Mouse (Mus musculus) small intestine, adult 2 months (tissue): ENCODE measurements around the gene Il12a.

Experiments
- CTCF ChIP-seq: fragments of 200-500 bp; IDR thresholded peaks from 2 replicates; pipeline ENCODE4 v1.5.1; 2012; ENCODE audit warnings: low read depth, mild to moderate bottlenecking, control low read depth, inconsistent platforms, low read length, moderate library complexity, mixed read lengths; ENCODE audit not compliant: insufficient replicate concordance, insufficient read length; ENCODE audit errors: extremely low read depth
- POLR2A ChIP-seq: fragments of 200-500 bp; IDR thresholded peaks from 2 replicates; pipeline ENCODE4 v1.6.1; 2012; ENCODE audit warnings: low read depth, mild to moderate bottlenecking, control low read depth, inconsistent platforms, low read length, moderate library complexity

DNA sequence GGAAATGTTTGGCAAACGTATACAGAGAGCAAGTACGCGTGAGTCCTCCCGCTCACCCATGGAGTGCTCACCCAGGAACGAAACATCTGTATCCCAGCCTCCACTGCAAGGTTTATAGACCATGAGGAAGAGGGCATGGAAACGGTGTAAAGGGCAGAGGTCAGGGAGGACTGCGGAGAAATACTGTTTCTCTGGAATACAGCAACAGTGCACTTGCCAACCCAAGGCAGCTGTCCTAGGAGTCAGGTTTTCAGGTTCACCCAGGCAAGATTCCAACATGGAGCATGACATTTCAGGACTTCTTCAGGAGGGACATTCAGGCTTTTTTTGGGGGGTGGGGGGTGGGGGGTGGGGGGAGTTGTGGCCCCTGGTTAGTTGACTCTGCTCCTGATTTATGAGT, 1.1 kb upstream of the Il12a start:
- TF ChIP-seq CTCF (no peak), POLR2A (no peak)
